Mouse (Mus musculus): Measurements from ENCODE around the gene Tet3. TPM values are rescaled to one million over a fixed set of nuclear protein-coding genes. Genes with fewer than 3 reads are reported as not detected.
A peak's percentile ranks its signal among the peaks of the same experiment; 100 is the strongest.
"Not testable (repeated sequence)": the region's sequence is repeated elsewhere in the genome, so short reads cannot be mapped to it uniquely, and the experiment has no call there.

The Tet3 gene
- polyA plus RNA-seq, 1 experiment, result 7.0 TPM

DNA sequence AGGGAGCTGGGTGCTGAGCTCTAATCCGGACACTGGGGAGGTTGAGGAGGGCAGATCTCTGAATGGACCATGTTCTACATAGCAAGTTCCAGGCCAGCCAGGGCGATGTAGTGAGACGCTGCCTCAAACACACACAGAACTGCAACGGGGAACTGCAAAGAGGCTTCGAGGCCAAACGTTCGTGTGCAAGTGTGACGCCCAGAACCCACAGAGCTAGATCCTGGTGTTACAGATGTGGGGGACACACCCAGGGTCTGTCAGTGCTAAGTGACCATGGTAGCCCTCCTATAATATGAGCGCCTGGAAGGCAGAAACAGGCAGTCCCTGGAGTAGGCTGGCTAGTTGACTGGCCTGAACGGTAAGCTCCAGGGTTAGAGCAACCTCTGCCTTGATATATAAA lies 101.4 kb downstream of the Tet3 start:
- no peak overlapping the region for H3K4me3 ChIP-seq (ENCODE audit: insufficient read depth, low read depth, low read length)
- no peak overlapping the region for H3K27ac ChIP-seq (replicated peaks; ENCODE audit: low read depth, low read length)
- H3K4me1 ChIP-seq (ENCODE audit: control insufficient read depth, insufficient read depth, insufficient read length, low read length), result no peaks in the 10 kb centered on the region

DNA sequence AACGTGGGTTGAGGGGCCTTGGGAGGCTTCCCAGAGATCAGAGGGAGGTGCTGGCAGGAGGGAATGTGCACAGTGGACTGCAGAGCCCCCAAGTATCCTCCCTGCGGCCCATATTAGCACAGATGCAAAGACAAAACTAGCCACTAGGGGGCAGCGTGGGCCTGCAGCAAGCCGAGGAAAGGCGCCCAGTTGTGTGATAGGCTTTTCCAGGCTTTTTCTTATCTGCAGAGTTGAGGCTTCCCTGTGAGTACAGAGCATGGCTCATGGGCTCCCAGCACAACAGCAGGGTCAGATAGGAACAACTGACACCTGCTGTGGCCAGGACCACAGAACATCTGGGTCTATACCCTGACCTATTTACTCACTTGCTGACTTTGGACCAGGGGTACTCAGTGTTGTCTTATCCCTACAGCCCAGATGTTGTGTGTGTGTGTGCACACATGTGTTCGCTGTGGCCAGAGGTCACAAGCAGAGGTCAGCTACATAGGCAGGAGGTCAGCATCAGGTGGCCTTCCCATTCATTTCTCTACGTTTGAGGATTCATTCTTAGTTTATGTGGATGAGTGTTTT lies 102.2 kb downstream of the Tet3 start:
- Histone ChIP-seq H3K27ac (replicated peaks; ENCODE audit: low read depth, low read length) (no peak overlapping the region), H3K4me3 (ENCODE audit: insufficient read depth, low read depth, low read length) (no peak overlapping the region), H3K4me1 (ENCODE audit: control insufficient read depth, insufficient read depth, insufficient read length, low read length) (no peaks in the 10 kb centered on the region)

DNA sequence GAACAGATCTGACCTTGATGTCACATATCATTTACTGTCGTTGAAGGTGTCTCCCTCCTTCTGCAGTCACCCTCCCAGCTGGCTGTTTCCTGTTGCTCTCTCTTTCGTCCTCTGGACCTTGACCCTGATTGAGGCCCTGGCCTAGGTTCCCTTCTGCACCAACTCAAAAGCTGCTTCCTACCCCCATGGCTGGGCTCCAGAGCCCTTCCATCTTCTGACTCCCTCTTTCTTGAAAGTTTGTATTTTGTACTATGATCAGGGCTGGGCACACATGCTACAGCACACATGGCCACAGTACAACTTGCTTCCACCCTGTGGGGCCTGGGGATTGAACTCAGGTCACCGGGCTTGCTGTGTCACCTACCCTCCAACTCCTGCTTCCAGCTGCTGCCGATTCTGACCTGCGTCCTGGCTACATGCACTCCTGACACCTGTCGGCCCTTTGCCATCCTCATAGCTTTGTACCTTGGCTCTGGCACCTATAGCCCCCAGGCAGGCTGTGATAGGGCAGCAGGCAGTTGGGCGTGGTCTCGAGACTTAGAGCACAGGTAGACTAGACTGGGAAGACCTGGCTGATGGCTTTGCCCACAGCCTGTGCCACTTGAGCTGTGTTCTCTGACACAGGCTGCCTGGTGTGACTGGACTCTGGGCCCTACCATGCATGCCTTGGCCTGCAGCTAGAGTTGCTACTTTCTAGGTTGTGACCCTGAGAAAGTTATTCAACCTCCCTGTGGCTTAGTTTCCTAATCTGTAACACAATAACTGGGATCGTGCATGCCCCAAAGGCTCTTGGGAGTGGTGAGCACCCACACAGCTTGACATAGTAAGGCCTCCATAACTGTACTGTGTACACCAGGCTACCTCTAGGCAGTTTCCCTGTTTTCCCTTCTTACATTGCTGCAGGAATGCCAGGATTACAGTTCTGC lies 103.8 kb downstream of the Tet3 start:
- peaks cover 4% of the 10 kb centered on the region for H3K4me1 ChIP-seq (ENCODE audit: control insufficient read depth, insufficient read depth, insufficient read length, low read length)
- H3K4me3 ChIP-seq (ENCODE audit: insufficient read depth, low read depth, low read length), result no peak overlapping the region
- no peak overlapping the region for H3K27ac ChIP-seq (replicated peaks; ENCODE audit: low read depth, low read length)

DNA sequence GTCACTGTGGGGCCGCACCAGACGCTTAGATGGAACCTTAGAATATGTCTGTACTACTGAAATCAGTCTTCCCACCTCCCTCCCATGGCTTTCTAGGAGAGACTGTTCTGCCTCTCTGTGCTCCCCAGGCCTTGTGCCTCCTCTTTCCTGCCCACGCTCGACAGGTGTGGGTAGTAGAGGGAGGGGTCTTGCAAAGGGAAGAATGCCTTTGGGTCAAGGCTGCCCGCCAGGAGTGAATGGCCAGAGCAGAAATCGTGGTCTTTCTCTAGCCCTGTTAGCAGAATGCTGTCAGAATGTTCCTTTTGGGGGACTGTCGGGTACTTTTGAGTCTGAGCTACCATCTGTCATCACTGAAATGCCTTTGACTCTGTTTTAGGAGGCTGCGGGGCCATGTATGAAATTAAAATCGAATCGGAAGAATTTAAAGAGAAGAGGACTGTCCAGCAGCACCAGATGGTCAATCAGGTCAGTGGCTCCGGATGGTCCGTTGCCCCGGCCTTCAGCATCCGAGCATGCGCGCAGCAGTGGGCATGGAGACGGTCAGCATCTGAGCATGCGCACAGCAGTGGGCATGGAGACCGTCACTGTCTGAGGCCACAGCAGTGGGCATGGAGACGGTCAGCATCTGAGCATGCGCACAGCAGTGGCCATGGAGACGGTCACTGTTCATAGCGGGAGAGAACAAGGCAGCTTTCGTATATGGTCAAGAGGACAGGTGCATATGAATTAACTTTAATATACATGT lies 106.0 kb downstream of the Tet3 start:
- H3K4me3 ChIP-seq (ENCODE audit: insufficient read depth, low read depth, low read length), result no peak overlapping the region
- no peak overlapping the region for H3K27ac ChIP-seq (replicated peaks; ENCODE audit: low read depth, low read length)
- peaks cover 7% of the 10 kb centered on the region for H3K4me1 ChIP-seq (ENCODE audit: control insufficient read depth, insufficient read depth, insufficient read length, low read length)

DNA sequence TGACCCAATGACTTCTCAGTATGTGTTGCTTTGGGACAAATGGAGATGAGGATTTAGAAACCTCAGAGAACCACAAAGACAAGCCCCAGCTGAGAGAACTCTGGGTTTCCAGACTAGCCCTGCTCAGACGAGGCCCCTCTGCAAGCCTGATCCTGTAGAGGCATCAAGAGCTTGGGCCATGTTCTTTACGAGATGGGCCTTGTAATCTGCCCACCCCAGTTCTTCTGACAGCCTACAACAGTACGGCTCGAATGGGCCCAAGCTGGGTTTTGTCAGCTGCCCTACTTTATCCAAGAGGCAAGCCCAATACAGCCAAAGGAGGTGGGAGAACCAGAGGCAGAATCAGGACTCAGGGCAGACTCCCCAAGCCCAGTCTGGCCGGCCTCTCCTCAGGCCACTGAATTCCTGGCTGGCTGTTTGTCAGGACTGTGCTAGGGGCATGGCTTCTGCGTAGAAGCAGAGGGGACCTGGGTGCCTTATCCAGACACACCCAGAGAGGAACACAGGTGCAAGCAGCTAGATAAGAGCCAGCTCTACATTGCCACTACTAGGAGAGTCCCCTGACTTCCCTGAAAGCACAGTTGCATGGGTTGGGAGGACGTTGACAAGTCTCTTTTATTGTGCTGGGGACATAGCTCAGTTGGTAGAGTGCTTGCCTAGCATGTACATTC lies 107.3 kb downstream of the Tet3 start:
- H3K4me3 ChIP-seq (ENCODE audit: insufficient read depth, low read depth, low read length), result no peak overlapping the region
- H3K27ac ChIP-seq (replicated peaks; ENCODE audit: low read depth, low read length), result no peak overlapping the region
- H3K4me1 ChIP-seq (ENCODE audit: control insufficient read depth, insufficient read depth, insufficient read length, low read length), result peaks cover 7% of the 10 kb centered on the region

DNA sequence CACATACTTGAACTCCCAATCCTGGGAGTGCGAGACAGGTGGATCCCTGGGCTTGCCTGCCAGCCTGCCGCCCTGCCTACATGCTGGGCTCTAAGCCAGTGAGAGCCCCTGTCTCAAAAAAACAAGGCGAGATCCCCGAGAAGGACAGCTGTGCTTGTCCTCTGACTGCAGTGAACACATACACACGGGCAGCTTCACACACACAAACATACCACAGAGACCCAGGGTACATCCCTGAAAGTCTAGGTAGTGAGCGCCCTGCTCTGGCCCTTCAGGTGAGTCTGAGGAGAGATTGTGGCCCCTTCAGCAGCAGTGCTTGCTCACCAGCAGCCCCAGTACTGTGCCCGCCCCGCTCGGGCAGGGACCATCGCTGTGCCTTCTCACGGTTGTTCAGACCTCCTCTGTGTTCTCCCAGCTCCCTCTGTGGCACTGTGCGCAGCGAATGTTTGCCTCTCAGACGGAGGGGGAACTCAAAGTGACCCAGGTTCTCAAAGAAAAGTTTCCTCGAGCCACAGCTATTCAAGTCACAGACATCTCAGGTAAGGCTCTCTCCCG lies 108.0 kb downstream of the Tet3 start:
- Histone ChIP-seq H3K27ac (replicated peaks; ENCODE audit: low read depth, low read length) (no peak overlapping the region), H3K4me1 (ENCODE audit: control insufficient read depth, insufficient read depth, insufficient read length, low read length) (peaks cover 7% of the 10 kb centered on the region), H3K4me3 (ENCODE audit: insufficient read depth, low read depth, low read length) (no peak overlapping the region)

DNA sequence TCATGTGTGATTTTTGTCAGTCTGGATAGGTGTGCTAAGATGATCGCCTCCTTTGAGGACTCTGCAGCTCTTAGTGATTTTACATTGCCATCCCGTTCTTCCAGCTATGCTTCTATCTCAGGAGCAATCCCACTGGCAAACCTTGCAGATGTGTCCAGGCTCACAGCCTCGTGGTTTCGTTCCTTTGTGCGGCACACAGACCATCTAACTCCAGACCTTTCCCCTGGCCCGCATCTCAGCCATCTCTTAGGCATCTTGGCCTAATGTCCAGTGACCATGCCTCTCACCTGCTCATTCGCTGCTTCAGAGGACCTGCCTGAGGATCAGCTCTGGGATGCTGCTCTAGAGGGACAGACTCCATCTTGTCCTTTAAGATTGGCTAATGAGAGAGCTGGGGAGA lies 108.7 kb downstream of the Tet3 start:
- Histone ChIP-seq H3K27ac (replicated peaks; ENCODE audit: low read depth, low read length) (peak overlapping the region; percentile 96), H3K4me3 (ENCODE audit: insufficient read depth, low read depth, low read length) (peak overlapping the region; percentile 95), H3K4me1 (ENCODE audit: control insufficient read depth, insufficient read depth, insufficient read length, low read length) (peaks cover 7% of the 10 kb centered on the region)

DNA sequence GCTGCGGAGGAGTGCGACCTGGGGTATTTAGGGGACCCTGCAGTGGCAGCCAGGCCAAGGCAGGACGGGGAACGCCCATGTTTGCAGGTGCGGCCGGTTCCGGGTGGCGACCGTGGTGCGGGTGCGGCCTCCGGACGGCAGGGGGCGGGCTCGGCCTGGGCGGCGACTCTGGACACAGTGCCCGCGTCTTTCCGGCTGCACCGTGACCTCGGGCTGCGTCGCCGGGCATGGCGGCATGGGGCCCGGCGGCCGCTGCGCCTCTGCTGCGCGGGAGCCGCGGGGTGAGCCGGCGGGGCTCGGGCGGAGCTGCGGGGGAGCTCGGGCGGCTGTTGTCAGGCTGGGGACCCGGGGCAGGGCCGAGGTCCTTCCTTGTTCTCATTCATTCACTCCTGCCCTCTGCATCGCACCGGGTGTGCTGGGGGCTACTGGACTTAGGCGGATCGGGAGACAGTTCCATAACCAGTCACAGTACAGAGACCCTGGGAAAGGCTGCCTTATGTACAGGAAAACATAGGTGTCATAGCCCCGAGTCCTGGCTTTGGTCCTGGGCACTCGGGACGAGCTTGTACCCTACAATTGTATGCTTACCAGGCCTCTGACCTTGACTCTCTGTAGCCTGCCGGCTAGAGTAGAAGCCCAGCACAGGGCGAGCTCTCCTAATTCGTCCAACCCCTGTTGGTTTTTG lies 109.5 kb downstream of the Tet3 start:
- H3K4me1 ChIP-seq (ENCODE audit: control insufficient read depth, insufficient read depth, insufficient read length, low read length), result peaks cover 7% of the 10 kb centered on the region
- peak overlapping the region; percentile 96 for H3K27ac ChIP-seq (replicated peaks; ENCODE audit: low read depth, low read length)

DNA sequence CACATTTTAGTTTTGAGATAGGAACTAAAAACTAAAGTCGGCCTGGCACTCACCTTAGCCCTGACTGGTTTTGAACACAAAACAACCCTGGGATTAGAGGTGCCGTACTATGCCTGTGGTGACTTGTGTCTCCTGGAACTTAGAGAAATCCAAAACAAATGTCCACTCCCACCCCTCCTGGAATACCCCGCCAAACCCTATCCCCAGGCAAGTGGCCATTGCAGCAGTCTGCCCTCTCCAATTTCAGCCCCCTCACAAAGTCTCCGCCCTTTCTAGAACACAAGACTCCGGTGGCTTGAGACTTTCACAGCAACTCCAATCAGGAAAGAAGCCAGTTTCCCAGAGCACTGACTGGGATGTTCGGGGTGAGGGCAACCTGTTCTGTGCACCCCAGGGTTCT lies 110.0 kb downstream of the Tet3 start, which contains the start of gene Bola3:
Bola3 (plus strand) TSS at position 275 of the 400 bp plus-strand sequence.
- Histone ChIP-seq H3K4me3 (ENCODE audit: insufficient read depth, low read depth, low read length) (peak within 1 kb of the TSS; percentile 95), H3K4me1 (ENCODE audit: control insufficient read depth, insufficient read depth, insufficient read length, low read length) (peaks cover 7% of the 10 kb centered on the region), H3K27ac (replicated peaks; ENCODE audit: low read depth, low read length) (peak within 1 kb of the TSS; percentile 96)

More for the DNA sequence above, 109.5 kb downstream of the Tet3 start:
- H3K4me3 ChIP-seq (ENCODE audit: insufficient read depth, low read depth, low read length), result peak overlapping the region; percentile 95

DNA sequence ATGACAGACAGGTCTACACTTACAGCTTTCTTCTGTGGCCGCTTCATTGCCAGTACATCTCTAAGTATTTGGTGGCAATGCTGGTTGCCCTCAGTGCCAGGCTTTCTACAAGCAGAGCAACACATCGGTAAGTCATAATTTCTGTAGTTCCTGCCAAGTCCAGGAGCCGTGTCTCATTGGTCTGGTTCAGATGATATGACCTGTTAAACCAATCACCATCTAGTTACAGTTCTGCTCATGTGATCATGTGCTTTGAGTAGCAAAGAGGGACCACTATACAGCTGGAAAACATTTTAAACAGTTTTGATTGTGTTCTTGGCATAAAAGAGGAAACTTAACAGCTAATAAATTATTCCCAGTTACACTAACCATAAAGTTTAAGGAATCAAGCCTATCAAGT lies 111.0 kb downstream of the Tet3 start:
- H3K4me1 ChIP-seq (ENCODE audit: control insufficient read depth, insufficient read depth, insufficient read length, low read length), result peaks cover 7% of the 10 kb centered on the region
- H3K4me3 ChIP-seq (ENCODE audit: insufficient read depth, low read depth, low read length), result no peak overlapping the region

DNA sequence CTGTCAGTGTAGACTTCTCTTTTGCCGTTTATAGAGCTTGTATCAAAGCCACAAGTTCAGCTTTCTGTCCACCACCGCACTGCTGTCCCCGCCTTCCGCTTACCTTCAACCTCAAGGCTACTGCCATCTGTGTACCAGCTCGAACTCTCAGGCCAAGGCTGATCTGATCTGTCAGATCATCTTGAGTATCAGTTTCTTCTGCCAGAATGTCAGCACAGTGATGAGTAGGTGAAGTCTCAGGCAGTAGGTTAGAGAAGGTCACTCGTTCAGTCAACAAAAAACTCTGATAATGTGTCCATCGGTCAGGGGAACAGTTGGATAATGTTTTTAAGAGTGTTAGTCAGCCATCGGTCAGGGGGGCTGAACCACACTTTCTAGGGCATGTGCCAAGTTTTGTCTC lies 113.6 kb downstream of the Tet3 start:
- not testable (repeated sequence) for H3K27ac ChIP-seq (replicated peaks; ENCODE audit: low read depth, low read length); H3K4me1 ChIP-seq (ENCODE audit: control insufficient read depth, insufficient read depth, insufficient read length, low read length); H3K4me3 ChIP-seq (ENCODE audit: insufficient read depth, low read depth, low read length)

More for the DNA sequence above, 111.0 kb downstream of the Tet3 start:
- no peak overlapping the region for H3K27ac ChIP-seq (replicated peaks; ENCODE audit: low read depth, low read length)

DNA sequence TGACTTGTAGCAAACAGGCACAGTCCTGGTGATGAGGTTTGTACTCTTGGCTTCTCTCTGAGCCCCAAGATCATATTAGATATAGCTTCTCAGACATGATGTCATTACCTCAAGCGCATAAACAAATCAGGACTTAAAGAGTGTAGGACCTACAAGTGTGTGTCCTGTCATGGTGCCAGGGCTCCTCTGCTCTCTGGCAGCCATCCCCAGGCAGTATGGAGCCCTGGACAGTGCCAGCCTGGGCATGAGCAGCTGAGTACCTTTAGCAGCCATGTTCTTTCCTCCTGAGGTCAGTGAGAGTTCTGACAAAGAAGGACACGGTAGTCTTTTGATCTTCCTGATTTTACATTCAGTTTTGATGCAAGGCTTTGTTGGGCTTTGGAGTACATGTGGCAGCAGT lies 115.9 kb downstream of the Tet3 start:
- no peak overlapping the region for H3K27ac ChIP-seq (replicated peaks; ENCODE audit: low read depth, low read length)
- H3K4me1 ChIP-seq (ENCODE audit: control insufficient read depth, insufficient read depth, insufficient read length, low read length), result no peaks in the 10 kb centered on the region

DNA sequence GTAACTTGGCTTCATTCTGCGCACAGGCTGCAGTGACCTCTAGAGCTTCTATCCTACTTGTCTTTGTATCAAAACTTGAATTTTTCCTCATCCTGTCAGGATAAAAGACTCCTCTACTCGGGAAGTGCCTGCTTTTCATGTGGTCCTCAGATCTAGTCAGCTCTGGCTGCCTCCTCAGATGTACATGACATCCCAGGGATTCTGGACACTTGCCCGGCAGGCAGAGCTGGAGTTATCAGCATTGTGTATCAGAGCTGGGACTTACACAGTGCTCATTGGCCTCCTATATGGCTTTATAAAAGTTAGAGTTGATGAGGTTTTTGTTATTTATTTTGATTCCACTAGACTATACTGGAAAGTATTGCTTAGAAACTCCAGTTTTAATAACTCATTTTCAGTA lies 117.5 kb downstream of the Tet3 start:
- H3K4me3 ChIP-seq (ENCODE audit: insufficient read depth, low read depth, low read length), result no peak overlapping the region
- H3K27ac ChIP-seq (replicated peaks; ENCODE audit: low read depth, low read length), result no peak overlapping the region
- H3K4me1 ChIP-seq (ENCODE audit: control insufficient read depth, insufficient read depth, insufficient read length, low read length), result no peaks in the 10 kb centered on the region

More for the DNA sequence above, 115.9 kb downstream of the Tet3 start:
- H3K4me3 ChIP-seq (ENCODE audit: insufficient read depth, low read depth, low read length), result no peak overlapping the region

DNA sequence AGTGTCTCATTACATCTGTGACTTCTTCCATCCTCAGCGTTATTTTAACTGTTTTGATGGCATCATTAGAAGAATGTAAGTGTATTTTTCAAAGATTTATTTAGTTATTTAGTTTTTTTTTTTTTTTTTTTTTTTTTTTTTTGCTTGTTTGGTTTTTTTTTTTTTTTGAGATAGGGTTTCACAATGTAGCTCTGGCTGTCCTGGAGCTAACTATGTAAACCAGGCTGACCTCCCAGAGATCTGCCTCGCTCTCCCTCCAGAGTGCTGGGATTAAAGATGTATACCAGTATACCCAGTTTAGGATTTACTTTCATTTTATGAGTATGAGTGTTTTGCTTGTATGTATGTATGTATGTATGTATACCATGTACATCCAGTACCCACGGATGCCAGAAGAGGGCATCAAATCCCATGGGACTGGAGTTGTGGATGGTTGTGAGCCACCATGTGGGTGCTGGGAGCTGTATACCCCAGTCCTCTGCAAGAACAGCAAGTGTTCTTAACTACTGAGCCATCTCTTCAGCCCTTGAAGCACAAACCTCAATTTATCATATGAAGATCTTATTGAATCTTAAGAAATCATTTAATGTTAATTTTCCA lies 131.2 kb downstream of the Tet3 start:
- Histone ChIP-seq H3K4me1 (ENCODE audit: control insufficient read depth, insufficient read depth, insufficient read length, low read length) (0 out of 2 replicates have a peak, but pooled peaks cover 2% of the 10 kb centered on the region), H3K27ac (replicated peaks; ENCODE audit: low read depth, low read length) (no peak overlapping the region), H3K4me3 (ENCODE audit: insufficient read depth, low read depth, low read length) (no peak overlapping the region)
